Mouse (Mus musculus) adrenal gland, postnatal 14 days (tissue): ENCODE results near the gene Myo5a. TPM values are rescaled to one million over a fixed set of nuclear protein-coding genes. Genes with fewer than 3 reads are reported as not detected.

ENCODE experiments used
- DNase-seq: peaks from one replicate; pipeline ENCODE4 v3.0.0; 2021; ENCODE audit warnings: mixed read lengths
- long read RNA-seq, 2 experiments: library from polyadenylated mRNA; stranded (forward); transcript quantifications; one replicate each; pipeline ENCODE4 v2.0.0; 2021
- total RNA-seq: library from RNA; stranded (reverse); gene quantifications from 2 replicates; pipeline ENCODE4 v1.2.3, GENCODE M21; 2021

Myo5a gene
- 36.4 and 42.2 TPM in 2 replicates for total RNA-seq
- long read RNA-seq, experiment 1, partial matches to known transcripts: 1 of 7 reads
- long read RNA-seq, experiment 1, other reads (novel, unspliced or antisense): 6 of 7 reads
- long read RNA-seq, experiment 2, partial matches to known transcripts: 0 of 3 reads
- long read RNA-seq, experiment 2, other reads (novel, unspliced or antisense): 3 of 3 reads

DNA sequence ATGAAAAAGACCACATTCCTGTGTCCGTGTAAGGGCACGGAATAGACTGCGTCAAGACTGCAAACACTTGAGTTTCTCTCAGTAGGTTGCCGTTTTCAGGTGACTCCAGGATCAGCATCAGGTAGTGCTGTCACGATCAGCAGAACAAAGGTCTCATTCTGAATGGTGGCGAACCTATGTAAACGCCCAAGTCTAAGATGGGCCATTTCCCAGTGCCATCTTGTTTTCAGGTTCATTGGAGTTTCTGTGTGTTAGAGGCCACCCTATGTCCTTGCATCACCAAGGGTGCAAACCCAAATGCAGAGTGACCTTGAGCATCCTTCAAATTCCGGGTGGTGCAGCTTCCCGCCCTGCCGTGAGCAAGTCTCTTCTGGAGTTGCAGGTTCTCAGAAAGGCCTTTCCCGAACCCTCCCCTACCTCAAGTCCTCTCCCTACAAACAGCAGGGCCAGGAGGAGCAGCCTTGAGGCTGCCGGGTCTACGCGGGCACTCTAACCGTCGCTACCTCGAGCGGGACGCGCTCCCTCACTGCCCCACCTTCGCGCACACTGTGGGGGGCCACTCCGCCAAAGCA is at the start of gene Myo5a:
Gene Myo5a, plus strand, starts transcription at position 559 of the 572 bp plus-strand sequence.
- DNase-seq: no peak

- DNase-seq: no peak
Measured at GRCm38 (mm10) chr9:75022546-75022945, 48.3 kb upstream of the Myo5a start.

DNA sequence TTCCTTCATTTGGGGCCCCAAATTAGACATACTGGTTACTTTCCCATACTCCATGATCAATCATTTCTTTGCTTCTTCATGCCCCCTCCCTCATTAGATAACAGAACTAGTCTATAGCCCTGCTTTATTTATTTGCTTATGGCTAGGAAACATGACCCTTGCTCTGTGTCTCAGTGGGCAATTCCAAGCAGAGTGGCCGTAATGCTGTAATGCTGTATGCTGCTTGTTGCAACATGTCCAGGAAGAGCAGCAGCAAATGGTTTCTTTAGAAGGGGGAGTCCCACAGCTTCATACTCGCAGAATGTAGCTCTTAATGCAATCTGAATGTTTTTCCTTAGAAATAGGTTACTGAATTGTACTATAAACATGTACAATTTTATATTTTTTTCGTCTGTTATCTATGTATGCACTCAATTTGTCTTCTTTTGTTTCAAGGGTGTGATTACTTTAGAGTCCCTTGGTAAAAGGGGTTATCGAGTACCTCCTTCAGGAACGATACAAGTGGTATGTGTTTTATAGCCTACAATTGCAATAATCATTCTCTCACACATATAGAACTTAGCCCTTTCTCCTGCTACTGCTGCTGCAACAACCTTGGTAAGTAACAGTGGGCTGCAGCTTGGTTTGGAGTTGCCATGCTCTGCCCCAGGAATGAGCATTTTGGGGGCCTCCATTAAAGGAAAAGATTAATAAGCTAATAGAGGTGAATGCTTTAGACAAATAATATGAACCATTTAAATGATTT is 47.5 kb upstream of the Myo5a start:
- DNase-seq: no peak

DNA sequence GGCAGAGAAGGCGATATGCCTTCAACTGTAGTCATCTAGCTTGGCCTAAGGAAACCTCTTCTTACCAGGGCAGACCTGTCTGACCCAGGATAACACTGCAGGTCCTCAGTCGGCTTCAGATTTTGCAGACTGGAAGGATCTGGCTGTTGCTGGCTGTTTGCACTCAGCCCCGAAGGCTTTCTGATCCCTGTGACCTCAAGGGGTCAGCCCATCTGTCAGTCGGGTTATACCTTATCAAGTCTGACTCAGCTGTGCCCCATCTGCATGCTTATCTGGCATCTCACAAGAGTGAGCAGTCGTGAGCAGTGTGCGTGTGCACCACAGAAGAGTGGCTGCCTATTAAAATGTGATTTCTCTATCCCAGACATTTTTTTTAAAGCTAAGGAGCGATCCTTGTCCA is 46.7 kb upstream of the Myo5a start:
- no peak for DNase-seq

GRCm38 (mm10) chr9:75025689-75026088 is 45.1 kb upstream of the Myo5a start:
- DNase-seq: no peak

DNA sequence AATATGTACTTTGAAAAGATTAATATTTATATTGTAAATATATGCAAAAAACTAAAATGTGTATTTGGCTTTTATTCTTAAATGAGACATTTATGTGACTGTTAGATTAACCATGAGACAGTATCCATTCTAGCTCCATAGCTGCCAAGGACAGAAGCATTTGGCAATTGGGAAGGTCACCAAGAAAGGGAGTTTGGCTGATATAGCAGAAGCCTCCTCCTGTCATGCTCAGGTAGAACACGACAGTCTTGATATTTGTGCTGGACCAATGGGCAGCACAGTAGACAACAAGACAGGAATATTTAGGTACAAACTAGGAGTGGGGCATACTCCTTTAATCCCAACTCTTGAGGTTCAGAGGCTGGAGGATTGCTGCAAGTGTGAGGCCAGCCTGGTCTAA is 38.4 kb upstream of the Myo5a start:
- DNase-seq: peak; percentile 46

DNA sequence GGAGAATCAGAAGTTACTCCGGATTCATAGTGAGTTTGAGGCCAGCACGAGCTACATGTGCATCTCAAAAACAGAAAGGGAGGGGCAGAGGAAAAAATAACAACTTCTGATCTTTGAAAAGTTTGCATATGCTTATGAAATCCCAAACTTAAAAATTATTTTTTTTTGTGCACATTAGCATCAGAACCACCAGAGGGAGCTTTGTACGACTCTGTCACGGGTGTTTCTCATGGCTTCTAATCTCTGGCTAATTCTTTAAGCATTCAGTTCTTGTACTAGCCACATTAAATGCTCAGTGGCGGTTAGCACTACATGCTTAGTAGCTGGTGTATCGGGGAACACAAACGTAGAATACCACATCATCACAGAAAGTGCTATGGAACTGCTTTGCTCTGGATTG is 37.7 kb upstream of the Myo5a start:
- DNase-seq: no peak

DNA sequence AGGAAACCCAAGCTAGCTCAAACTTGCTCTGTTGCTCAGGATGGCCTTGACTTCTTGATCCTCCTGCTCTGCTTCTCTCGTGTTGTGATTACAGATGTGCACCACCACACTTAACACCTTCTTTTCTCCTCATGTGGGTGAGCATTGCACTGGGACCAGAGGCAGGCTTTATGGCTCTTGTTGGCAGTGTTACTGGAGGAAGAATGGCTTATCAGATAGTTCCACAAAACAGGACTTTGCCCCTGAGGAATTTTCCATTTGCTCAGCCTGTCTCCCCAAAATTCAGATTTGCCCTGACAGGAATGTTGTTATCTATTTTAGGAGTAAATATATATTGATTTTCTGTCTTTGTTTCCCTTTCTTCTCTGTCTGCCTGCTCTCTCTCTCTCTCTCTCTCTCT is 36.1 kb upstream of the Myo5a start:
- no peak for DNase-seq

DNA sequence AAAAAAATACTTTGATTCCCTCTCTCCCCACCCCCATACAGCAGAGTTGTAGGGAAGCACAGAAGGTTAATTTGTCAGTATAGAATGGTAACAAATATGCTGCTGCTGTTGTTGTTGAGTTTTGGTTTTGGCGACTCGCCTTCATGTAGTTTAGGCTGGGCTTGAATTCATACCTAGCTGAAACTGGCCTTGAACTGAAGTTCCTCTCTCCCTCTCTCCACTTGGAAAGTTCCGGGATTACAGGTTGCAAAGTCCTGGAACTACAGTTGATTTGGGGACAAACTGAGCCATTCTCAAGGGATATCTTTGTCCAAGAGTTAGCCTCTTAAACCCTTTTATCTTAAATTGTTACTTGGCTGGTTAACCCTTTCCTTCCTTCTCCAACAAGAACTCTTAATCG is 34.9 kb upstream of the Myo5a start:
- DNase-seq: no peak

DNA sequence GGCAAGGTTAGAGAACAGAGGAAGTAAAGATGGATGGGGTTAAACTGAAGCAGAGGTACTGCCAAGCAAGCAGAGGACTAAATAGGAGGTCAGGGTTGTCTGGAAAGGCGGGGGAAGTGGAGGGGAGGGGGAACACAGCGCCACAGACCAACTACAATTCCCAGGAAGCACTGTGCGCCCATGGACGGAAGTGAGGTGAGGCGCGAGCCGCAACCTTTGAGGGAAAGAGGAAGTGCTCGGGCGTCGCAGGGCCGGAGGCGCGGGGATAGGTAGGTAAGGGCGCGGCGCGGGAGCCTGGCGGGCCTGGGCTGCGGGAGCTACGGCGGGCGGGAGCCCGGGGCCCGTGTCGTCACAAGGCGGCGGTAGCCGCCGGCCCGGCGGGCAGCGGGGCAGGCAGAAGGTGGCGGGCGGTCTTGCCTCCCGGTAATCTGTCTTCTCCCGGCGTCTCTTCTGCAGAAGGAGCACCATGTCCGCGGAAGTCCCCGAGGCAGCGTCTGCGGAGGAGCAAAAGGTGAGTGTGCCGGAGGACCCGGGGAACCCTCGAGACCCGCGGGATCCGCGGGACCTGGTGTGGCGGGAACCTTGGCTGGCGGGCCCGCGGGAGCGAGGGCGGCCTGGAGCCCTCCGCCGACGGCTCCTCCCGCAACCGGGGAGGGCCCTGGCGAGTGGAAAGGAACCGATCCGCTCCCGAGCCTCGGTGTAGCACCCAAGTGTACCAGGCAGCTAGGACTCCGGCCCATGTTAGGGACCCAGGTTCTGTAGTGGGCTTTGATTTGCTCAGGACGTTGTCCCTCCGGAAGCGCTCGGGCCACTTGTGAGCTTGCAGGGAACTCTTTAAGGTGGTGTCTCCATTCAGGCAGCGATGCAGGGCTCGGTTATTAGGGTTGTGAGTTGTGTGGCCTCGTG is 33.1 kb upstream of the Myo5a start, which contains the start of gene Arpp19:
Gene Arpp19, plus strand, starts transcription at position 164 of the 906 bp plus-strand sequence.
- DNase-seq: peak; percentile 93

DNA sequence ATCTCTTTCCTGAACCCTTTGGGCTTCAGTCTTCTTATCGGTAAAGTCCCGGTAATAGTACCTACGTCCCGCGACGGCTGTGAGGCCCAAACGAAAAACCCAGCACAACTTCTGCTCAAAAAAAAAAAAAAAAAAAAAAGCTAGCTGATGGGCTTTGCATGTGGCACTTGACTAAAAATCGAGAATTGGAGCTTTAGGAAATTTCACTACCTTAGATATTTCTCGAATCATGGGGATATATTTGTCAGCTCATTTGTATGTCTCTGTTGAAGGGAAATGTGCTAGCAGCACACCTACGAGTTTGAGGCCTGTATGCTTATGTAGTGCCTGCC is 32.5 kb upstream of the Myo5a start:
- DNase-seq: no peak

GRCm38 (mm10) chr9:75040566-75040965 is 30.2 kb upstream of the Myo5a start:
- no peak for DNase-seq

DNA sequence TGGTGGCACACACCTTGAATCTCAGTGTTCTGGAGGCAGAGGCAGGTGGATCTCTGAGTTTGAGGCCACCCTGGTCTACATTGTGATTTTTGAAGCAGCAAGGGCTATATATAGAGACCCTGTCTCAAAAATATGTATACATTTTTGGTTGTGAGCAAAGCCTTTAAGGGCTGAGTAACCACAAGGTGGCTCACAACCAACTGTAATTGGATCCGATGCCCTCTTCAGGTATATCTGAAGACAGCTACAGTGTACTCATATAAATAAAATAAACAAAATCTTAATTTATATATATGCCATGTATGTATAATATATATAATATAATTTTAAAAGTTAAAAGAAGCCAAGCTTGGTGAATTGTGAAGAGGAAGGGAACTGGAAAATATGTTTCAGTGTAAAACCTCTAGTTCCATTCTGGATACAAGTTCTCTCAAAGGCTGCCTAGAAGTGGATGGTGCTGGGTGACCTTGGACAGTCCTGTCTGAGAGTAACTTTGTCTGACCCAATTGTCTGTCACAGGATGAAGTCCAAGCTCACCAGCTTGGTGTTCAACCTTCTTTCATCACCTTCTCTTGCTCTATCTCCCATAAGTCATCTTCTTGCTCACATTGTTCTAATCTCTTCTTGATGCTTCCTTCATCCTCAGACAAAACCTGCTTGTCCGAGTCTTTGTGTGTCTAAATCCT is 28.8 kb upstream of the Myo5a start:
- no peak for DNase-seq

DNA sequence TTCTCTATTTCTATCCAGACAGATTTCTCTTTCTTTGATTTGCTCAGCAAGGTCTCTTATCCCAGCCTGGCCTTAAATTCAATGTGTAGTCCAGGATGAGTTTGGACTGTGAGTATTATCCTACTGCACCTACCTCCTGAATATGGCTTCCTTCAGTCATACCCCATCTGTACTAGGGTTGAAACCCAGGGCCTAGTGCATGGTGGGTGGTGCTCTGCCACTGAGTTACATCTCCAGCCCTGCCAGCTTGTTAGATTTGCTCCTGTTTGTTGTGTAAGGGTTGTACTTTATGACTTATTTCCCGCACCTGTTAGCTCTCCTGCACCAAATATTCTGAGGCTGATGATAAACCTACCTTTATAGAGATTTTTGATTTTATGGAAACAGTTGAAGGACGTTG is 27.6 kb upstream of the Myo5a start:
- DNase-seq: no peak

DNA sequence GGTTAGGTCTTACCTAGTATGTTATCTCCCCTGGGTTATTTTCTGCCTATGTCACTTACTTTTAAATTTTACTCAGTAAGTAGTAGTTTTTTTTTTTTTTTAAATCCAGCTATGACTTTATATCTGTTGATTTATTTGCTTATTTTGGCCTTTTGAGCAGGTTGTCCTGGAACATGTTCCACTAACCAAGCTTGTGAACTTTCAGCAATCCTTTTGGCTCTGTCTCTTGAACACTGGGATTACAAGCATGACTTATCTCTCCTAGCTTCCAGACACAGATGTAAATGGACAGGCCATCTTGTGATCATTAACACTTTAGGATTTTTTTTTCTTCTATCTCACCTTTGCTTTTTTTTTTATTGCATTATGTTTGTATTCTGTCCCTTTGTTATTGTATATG is 23.7 kb upstream of the Myo5a start:
- DNase-seq: no peak

GRCm38 (mm10) chr9:75049100-75049499 is 21.7 kb upstream of the Myo5a start:
- DNase-seq: peak; percentile 45

GRCm38 (mm10) chr9:75050003-75050402 is 20.8 kb upstream of the Myo5a start:
- DNase-seq: peak; percentile 71

GRCm38 (mm10) chr9:75051841-75052240 is 19.0 kb upstream of the Myo5a start:
- no peak for DNase-seq

DNA sequence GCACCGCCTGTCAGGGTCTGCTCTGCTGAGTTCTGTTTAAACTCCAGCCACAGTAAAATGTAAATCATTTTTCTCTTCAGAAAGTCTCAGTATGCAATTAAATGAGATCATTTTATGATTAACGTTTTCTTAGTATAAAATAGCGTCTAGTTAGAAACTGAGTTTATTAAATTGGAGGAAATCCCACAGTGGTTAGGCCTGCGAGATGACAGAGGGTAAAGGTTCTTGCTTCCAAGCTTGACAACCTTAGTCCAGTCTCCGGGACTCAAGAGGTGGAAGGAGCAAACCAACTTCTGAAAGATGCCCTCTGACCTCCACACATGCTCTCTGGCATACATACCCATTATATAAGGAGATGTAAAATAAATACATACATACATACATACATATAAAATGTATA is 15.8 kb upstream of the Myo5a start:
- no peak for DNase-seq

DNA sequence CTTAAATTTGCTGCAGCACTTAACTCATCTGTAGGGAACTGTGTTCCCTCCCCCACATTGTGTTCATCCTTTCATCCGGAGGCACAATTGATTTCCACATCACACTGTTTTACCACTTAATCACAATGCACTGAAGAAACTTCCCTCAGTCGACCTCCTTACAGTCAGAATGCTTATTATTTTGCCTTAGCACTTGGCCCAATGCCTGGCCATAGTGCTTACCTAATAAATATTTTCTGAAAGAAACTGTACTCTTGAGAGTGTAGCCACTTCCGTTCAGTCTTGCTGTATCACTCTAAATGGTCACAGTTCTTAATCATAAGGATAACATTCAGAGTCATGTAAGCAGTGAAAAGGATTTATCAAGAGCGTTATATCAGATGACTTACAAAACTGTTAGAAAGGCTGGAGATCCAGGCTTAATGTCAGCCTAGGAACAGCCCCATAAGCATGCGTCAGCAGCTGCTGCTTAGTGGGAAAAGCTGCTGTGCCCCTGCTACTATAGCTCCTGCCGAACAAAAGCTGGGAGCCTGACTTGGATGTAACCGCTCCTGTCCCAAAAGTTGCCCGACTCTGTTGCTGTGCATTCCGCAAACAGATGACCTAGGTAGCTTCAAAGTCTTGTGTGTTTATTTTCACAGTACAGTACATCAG is 6.0 kb upstream of the Myo5a start:
- DNase-seq: no peak

DNA sequence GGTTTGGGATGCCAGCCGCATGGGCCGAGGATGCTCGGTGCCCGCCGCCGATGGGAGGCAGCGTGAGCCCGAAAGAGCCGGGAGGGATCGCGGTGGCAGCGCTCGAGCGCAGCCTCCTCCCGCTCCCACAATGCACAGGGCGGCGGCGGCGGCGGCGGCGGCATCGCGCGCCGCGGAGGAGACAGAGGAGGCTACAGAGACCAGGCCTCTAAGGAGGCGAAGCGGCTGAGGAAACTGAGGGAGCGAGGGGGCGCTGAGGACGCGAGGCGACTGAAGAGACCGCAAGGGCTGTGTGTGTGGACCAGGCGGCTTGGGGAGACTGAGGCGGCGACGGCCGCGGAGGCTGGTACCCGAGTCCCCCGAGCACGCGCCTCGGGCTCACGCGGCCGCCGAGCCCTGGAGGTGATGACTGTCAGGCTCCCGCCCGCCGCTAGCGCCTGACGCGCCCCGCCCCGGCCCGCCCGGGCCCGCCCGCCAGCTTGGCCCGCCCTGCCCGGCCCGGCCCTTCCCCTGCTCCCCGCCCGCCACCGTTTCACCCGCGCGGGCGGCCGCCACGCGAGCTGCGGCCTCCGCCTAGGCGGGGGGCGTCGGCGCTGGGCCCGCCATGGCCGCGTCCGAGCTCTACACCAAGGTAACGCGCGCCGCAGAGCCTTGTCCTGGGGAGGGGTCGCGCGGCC is 352 bp downstream of the Myo5a start:
- DNase-seq: peak; percentile 89
